Mouse (Mus musculus): Measurements from ENCODE around the gene Rer1. TPM values are rescaled to one million over a fixed set of nuclear protein-coding genes. Genes with fewer than 3 reads are reported as not detected.
A peak's percentile ranks its signal among the peaks of the same experiment; 100 is the strongest.

The Rer1 gene
- polyA plus RNA-seq, 1 experiment from 2014 or later, result 166 TPM

- 44% methylated on average over 10 of the region's 10 CpGs for WGBS
- Histone ChIP-seq H3K27ac (ENCODE audit: low read depth, low read length) (no peak overlapping the region), H3K4me2 (replicated peaks; ENCODE audit: low read depth, low read length) (no peak overlapping the region), H3K27me3 (ENCODE audit: control insufficient read depth, insufficient read depth, low read length) (no peaks in the 10 kb centered on the region), H3K4me3 (ENCODE audit: low read depth, low read length) (no peak overlapping the region), H3K9me3 (ENCODE audit: control insufficient read depth, low read length) (no peaks in the 10 kb centered on the region), H3K9ac (ENCODE audit: low read depth, low read length) (no peak overlapping the region), H3K36me3 (ENCODE audit: control insufficient read depth, insufficient read depth, low read length) (no peaks in the 10 kb centered on the region), H3K4me1 (replicated peaks; ENCODE audit: control insufficient read depth, insufficient read depth, low read length) (0 out of 2 replicates have a peak, but pooled peaks cover 3% of the 10 kb centered on the region)
- ATAC-seq (ENCODE audit: low FRiP score) (no peak), DNase-seq (ENCODE audit: low spot score) (no peak)
These were observed 27.9 kb downstream of the Rer1 start for GRCm38 (mm10) chr4:155058325-155058724.

GRCm38 (mm10) chr4:155056724-155057123 is 29.5 kb downstream of the Rer1 start, which contains the start of gene Plch2:
Gene Plch2, minus strand, starts transcription at chr4:155056784.
- H3K36me3 ChIP-seq (ENCODE audit: control insufficient read depth, insufficient read depth, low read length), result no peaks in the 10 kb centered on the region
- 69% methylated on average over 10 of the region's 10 CpGs for WGBS
- DNase-seq (ENCODE audit: low spot score) (no peak), ATAC-seq (ENCODE audit: low FRiP score) (no peak)
- H3K4me3 ChIP-seq (ENCODE audit: low read depth, low read length), result no peak within 1 kb of the TSS
- no peak within 1 kb of the TSS for H3K27ac ChIP-seq (ENCODE audit: low read depth, low read length)
- H3K9me3 ChIP-seq (ENCODE audit: control insufficient read depth, low read length), result no peaks in the 10 kb centered on the region
- H3K9ac ChIP-seq (ENCODE audit: low read depth, low read length), result 0 out of 2 replicates have a peak within 1 kb of the TSS, but pooled peaks have one; percentile 15
- no peak within 1 kb of the TSS for H3K4me2 ChIP-seq (replicated peaks; ENCODE audit: low read depth, low read length)
- H3K27me3 ChIP-seq (ENCODE audit: control insufficient read depth, insufficient read depth, low read length), result no peaks in the 10 kb centered on the region
- 0 out of 2 replicates have a peak, but pooled peaks cover 3% of the 10 kb centered on the region for H3K4me1 ChIP-seq (replicated peaks; ENCODE audit: control insufficient read depth, insufficient read depth, low read length)

- ATAC-seq (ENCODE audit: low FRiP score) (no peak), DNase-seq (ENCODE audit: low spot score) (no peak)
- no peaks in the 10 kb centered on the region for H3K36me3 ChIP-seq (ENCODE audit: control insufficient read depth, insufficient read depth, low read length)
- no peak overlapping the region for H3K27ac ChIP-seq (ENCODE audit: low read depth, low read length)
- no peaks in the 10 kb centered on the region for H3K9me3 ChIP-seq (ENCODE audit: control insufficient read depth, low read length)
- H3K4me3 ChIP-seq (ENCODE audit: low read depth, low read length), result no peak overlapping the region
- no peak overlapping the region for H3K4me2 ChIP-seq (replicated peaks; ENCODE audit: low read depth, low read length)
- 86% methylated on average over 7 of the region's 7 CpGs for WGBS
- no peak overlapping the region for H3K9ac ChIP-seq (ENCODE audit: low read depth, low read length)
- no peaks in the 10 kb centered on the region for H3K27me3 ChIP-seq (ENCODE audit: control insufficient read depth, insufficient read depth, low read length)
- no peaks in the 10 kb centered on the region for H3K4me1 ChIP-seq (replicated peaks; ENCODE audit: control insufficient read depth, insufficient read depth, low read length)
These were observed 36.1 kb downstream of the Rer1 start for GRCm38 (mm10) chr4:155050116-155050515.

GRCm38 (mm10) chr4:155046636-155047035 is 39.5 kb downstream of the Rer1 start:
- no peak overlapping the region for H3K27ac ChIP-seq (ENCODE audit: low read depth, low read length)
- peaks cover 30% of the 10 kb centered on the region for H3K27me3 ChIP-seq (ENCODE audit: control insufficient read depth, insufficient read depth, low read length)
- no peak for ATAC-seq (ENCODE audit: low FRiP score)
- no peak overlapping the region for H3K4me3 ChIP-seq (ENCODE audit: low read depth, low read length)
- H3K36me3 ChIP-seq (ENCODE audit: control insufficient read depth, insufficient read depth, low read length), result no peaks in the 10 kb centered on the region
- H3K4me2 ChIP-seq (replicated peaks; ENCODE audit: low read depth, low read length), result no peak overlapping the region
- no peak overlapping the region for H3K9ac ChIP-seq (ENCODE audit: low read depth, low read length)
- 88% methylated on average over 14 of the region's 14 CpGs for WGBS
- no peaks in the 10 kb centered on the region for H3K9me3 ChIP-seq (ENCODE audit: control insufficient read depth, low read length)
- no peak for DNase-seq (ENCODE audit: low spot score)
- peaks cover 9% of the 10 kb centered on the region for H3K4me1 ChIP-seq (replicated peaks; ENCODE audit: control insufficient read depth, insufficient read depth, low read length)

- H3K4me3 ChIP-seq (ENCODE audit: low read depth, low read length), result peak overlapping the region; percentile 43
- 2% methylated on average over 25 of the region's 25 CpGs for WGBS
These were observed 42.9 kb downstream of the Rer1 start for GRCm38 (mm10) chr4:155043289-155043625.

GRCm38 (mm10) chr4:155042606-155043288 is 43.4 kb downstream of the Rer1 start:
- ATAC-seq (ENCODE audit: low FRiP score), result no peak

More at GRCm38 (mm10) chr4:155043289-155043625, 42.9 kb downstream of the Rer1 start:
- peaks cover 35% of the 10 kb centered on the region for H3K27me3 ChIP-seq (ENCODE audit: control insufficient read depth, insufficient read depth, low read length)
- no peaks in the 10 kb centered on the region for H3K9me3 ChIP-seq (ENCODE audit: control insufficient read depth, low read length)
- ATAC-seq (ENCODE audit: low FRiP score) (no peak), DNase-seq (ENCODE audit: low spot score) (no peak)
- peak overlapping the region; percentile 96 for H3K4me2 ChIP-seq (replicated peaks; ENCODE audit: low read depth, low read length)
- peaks cover 16% of the 10 kb centered on the region for H3K4me1 ChIP-seq (replicated peaks; ENCODE audit: control insufficient read depth, insufficient read depth, low read length)
- peak overlapping the region; percentile 63 for H3K9ac ChIP-seq (ENCODE audit: low read depth, low read length)
- no peaks in the 10 kb centered on the region for H3K36me3 ChIP-seq (ENCODE audit: control insufficient read depth, insufficient read depth, low read length)
- H3K27ac ChIP-seq (ENCODE audit: low read depth, low read length), result no peak overlapping the region

GRCm38 (mm10) chr4:155040696-155041095 is 45.5 kb downstream of the Rer1 start:
- Histone ChIP-seq H3K9ac (ENCODE audit: low read depth, low read length) (no peak overlapping the region; the same call in 1 of the 2 replicates), H3K36me3 (ENCODE audit: control insufficient read depth, insufficient read depth, low read length) (no peaks in the 10 kb centered on the region), H3K27me3 (ENCODE audit: control insufficient read depth, insufficient read depth, low read length) (peaks cover 35% of the 10 kb centered on the region), H3K9me3 (ENCODE audit: control insufficient read depth, low read length) (no peaks in the 10 kb centered on the region), H3K4me3 (ENCODE audit: low read depth, low read length) (no peak overlapping the region), H3K4me1 (replicated peaks; ENCODE audit: control insufficient read depth, insufficient read depth, low read length) (peaks cover 16% of the 10 kb centered on the region), H3K27ac (ENCODE audit: low read depth, low read length) (no peak overlapping the region), H3K4me2 (replicated peaks; ENCODE audit: low read depth, low read length) (no peak overlapping the region)
- 65% methylated on average over 6 of the region's 6 CpGs for WGBS
- no peak for DNase-seq (ENCODE audit: low spot score)
- ATAC-seq (ENCODE audit: low FRiP score), result no peak

More at GRCm38 (mm10) chr4:155042606-155043288, 43.4 kb downstream of the Rer1 start:
- Histone ChIP-seq H3K27ac (ENCODE audit: low read depth, low read length) (no peak overlapping the region), H3K36me3 (ENCODE audit: control insufficient read depth, insufficient read depth, low read length) (no peaks in the 10 kb centered on the region), H3K9me3 (ENCODE audit: control insufficient read depth, low read length) (no peaks in the 10 kb centered on the region), H3K4me2 (replicated peaks; ENCODE audit: low read depth, low read length) (peak overlapping the region; percentile 96), H3K4me1 (replicated peaks; ENCODE audit: control insufficient read depth, insufficient read depth, low read length) (peaks cover 16% of the 10 kb centered on the region), H3K9ac (ENCODE audit: low read depth, low read length) (peak overlapping the region; percentile 63), H3K4me3 (ENCODE audit: low read depth, low read length) (peak overlapping the region; percentile 43), H3K27me3 (ENCODE audit: control insufficient read depth, insufficient read depth, low read length) (peaks cover 35% of the 10 kb centered on the region)
- 2% methylated on average over 51 of the region's 65 CpGs for WGBS
- no peak for DNase-seq (ENCODE audit: low spot score)

GRCm38 (mm10) chr4:155040197-155040596 is 46.0 kb downstream of the Rer1 start:
- WGBS, result 27% methylated on average over 9 of the region's 9 CpGs
- no peaks in the 10 kb centered on the region for H3K9me3 ChIP-seq (ENCODE audit: control insufficient read depth, low read length)
- H3K4me2 ChIP-seq (replicated peaks; ENCODE audit: low read depth, low read length), result no peak overlapping the region
- no peak overlapping the region for H3K4me3 ChIP-seq (ENCODE audit: low read depth, low read length)
- no peaks in the 10 kb centered on the region for H3K36me3 ChIP-seq (ENCODE audit: control insufficient read depth, insufficient read depth, low read length)
- no peak overlapping the region for H3K27ac ChIP-seq (ENCODE audit: low read depth, low read length)
- peaks cover 35% of the 10 kb centered on the region for H3K27me3 ChIP-seq (ENCODE audit: control insufficient read depth, insufficient read depth, low read length)
- peak; percentile 34; the same call in 1 of the 2 replicates for ATAC-seq (ENCODE audit: low FRiP score)
- peak; percentile 51 for DNase-seq (ENCODE audit: low spot score)
- H3K4me1 ChIP-seq (replicated peaks; ENCODE audit: control insufficient read depth, insufficient read depth, low read length), result peaks cover 16% of the 10 kb centered on the region
- H3K9ac ChIP-seq (ENCODE audit: low read depth, low read length), result peak overlapping the region; percentile 7; the same call in 1 of the 2 replicates

- Histone ChIP-seq H3K9me3 (ENCODE audit: control insufficient read depth, low read length) (no peaks in the 10 kb centered on the region), H3K9ac (ENCODE audit: low read depth, low read length) (no peak overlapping the region), H3K4me1 (replicated peaks; ENCODE audit: control insufficient read depth, insufficient read depth, low read length) (peaks cover 19% of the 10 kb centered on the region), H3K27ac (ENCODE audit: low read depth, low read length) (no peak overlapping the region), H3K36me3 (ENCODE audit: control insufficient read depth, insufficient read depth, low read length) (no peaks in the 10 kb centered on the region), H3K4me2 (replicated peaks; ENCODE audit: low read depth, low read length) (no peak overlapping the region), H3K4me3 (ENCODE audit: low read depth, low read length) (no peak overlapping the region), H3K27me3 (ENCODE audit: control insufficient read depth, insufficient read depth, low read length) (0 out of 2 replicates have a peak, but pooled peaks cover 2% of the 10 kb centered on the region)
- WGBS, result 65% methylated on average over 13 of the region's 13 CpGs
- ATAC-seq (ENCODE audit: low FRiP score), result no peak
- DNase-seq (ENCODE audit: low spot score), result no peak
These were observed 51.4 kb downstream of the Rer1 start for GRCm38 (mm10) chr4:155034787-155035186.
